Mouse (Mus musculus) thymus, postnatal 14 days (tissue): ENCODE measurements at regions not wholly inside any gene's neighbourhood (a gene's known extent, or its start where the extent isn't known, plus 50 kb on each side); places are given as distances from the start of the nearest gene placed in this dataset.

Experiments
- DNase-seq: peaks from one replicate; pipeline ENCODE4 v3.0.0; 2021

DNA sequence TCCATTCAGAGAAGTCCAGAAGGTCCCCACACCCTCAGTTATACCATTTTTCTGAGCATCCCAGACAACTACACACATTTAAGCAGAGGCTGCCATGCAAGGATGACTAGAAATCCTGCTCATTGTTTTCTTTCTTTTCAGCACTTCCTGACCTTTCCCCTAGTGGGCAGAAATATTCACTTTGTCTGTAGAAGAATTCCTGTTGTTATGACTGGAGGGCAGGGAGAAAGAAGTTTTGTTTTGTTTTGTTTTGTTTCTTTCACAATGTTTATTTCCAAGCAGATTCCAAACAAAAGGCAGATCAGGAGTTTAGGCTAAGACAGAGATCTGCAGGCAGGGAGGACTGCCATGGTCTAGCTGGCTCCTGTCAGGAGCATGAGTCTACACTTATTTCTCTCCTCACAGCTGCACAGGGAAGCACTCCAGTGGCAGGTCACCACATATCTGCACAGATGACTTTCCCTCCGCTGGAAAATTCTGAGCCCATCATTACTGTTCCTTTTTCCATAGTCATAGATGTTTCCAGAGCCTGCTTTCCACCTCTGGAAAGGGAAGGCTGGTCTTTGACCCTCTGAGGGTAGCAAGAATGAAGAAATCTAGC lies 182.5 kb upstream of the Dyrk2 start:
- DNase-seq, result no peak

DNA sequence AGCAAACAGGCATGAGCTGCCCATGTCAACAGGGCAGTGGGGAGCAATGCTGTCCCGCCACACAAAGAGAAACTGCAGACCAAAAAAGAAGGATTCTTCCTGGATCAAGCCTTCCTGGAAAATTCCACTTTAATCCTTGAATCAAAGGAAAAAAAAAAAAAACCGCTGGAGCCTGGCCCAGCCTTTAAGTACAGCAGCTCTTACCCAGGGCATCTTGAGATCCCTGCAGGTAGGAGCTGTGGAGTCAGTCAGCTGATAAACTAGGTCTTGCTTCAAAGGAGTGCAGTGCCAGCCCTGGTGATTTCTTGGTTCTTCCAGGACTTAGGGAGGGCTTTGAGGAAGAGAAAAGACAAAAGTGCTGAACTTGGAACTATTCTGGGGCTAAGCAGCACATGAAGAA lies 181.6 kb upstream of the Dyrk2 start:
- no peak for DNase-seq

DNA sequence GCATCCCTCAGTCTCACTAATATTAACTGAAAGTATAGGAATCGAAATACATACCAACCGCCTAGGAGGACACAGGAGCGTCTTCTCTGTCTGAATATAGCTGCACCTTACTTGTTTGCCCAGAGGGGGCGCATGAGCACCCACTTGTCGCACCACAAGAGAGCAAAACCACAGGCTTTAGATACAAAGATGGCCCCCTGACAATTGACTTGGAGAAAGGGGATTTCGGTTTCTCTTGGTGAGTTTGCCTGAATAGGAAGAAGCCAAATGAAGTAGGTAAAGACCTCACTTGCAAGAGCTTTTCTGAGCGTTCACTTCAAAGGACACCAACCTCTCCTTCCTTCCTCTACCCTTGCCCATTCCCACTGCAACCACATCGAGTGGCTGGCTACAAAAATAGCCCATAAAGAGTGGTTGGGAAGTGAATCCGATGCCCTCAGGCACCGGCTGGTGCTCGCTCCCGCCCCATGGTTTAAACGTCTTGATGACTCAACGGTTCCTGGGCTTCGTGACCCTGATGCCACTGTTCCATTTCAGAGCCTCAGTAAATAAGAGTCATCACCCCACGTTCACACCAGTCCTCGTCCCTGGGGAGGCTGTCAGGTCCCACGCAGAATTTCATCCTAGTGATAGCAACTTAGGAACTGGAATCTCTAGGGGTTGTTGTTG lies 180.1 kb upstream of the Dyrk2 start:
- DNase-seq, result peak; percentile 60

DNA sequence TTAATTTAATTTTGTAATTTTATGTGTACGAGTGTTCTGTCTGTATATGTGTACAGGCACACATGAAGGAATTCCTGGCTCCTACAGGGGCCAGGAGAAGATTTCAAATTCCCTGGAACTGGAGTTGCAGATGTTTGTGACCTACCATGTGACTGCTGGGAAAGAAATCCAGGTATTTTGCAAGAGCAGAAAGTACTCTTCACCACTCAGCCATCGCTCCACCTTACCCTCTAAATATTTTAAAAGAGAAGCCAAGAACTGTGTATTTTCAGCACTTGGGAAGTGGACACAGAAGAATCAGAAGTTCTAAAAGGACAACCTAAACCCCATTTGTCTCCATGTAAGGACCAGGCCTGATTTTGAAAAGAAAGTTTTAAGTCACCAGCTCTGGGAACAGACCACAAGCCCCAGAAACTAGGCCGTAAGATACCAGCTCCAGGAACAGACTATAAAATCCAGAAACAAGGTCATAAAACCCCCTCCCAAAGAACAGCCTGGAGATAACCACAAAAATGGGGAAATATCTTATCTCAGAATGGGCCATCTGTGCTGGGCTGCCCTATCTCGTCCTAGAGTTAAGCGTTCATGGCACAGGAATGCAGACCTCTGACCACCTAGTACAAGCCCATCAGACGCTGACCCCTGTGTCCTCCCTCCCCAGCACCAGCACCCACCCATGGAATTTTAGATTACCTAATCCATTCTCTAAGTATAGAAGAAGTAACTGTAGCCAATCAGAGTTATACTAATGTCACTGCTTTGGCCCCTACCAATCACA lies 178.8 kb upstream of the Dyrk2 start:
- no peak for DNase-seq

DNA sequence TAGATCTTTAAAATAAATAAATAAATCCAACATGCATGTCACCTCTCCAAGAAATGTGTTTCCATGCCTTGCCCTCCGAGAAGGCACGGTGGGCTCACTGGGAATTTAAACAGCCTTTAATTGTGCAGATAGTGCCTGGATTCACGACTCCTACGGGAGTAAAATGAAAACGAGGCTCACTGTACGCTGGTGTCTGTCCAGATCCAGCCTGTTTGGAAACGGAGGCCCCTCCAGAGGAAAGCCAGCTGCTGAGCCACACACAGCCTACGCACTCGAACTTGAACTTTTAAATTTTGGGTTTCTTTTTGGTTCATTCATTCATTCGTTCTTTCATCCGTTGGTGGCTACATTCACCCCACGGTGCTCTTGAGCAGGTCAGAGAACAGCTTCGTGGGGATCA lies 175.1 kb upstream of the Dyrk2 start:
- DNase-seq, result no peak

DNA sequence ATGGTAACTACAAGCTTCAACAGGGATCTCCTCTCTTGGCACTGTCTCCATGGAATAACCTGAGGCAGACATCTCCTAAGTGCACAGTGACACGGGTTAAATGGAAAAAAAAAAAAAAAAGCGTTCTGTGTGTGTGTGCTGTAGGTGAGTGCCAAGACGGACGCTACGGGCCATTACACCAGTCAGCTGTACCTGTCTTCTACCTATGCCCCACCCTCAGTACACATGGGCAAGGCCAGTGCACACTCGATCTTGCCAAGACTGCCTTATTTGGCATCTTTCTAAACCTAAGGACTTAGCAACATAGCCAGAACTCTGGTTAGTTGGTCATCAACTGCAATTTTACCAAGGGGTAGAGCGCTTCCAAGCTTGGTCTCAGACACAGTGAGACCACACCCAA lies 173.1 kb upstream of the Dyrk2 start:
- DNase-seq, result no peak

DNA sequence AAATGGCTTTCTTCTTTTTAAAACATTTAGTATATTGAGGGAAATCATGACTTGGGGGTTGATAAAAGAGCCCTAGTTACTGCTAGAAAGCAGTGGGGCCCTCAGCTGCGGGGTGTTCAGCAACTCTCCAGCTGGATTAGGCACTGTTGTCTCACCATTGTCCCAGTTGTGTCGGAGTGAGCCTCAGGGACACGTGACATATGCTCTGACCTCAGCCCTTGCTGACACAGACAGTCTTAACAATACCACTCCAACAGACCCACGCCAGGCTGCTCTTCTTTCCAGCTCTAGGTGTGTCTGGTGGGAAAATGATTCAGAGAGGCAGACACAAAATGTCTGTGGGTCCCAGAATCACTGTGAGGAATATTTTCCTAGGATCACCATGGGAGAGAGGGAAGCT lies 170.2 kb upstream of the Dyrk2 start:
- DNase-seq, result no peak

DNA sequence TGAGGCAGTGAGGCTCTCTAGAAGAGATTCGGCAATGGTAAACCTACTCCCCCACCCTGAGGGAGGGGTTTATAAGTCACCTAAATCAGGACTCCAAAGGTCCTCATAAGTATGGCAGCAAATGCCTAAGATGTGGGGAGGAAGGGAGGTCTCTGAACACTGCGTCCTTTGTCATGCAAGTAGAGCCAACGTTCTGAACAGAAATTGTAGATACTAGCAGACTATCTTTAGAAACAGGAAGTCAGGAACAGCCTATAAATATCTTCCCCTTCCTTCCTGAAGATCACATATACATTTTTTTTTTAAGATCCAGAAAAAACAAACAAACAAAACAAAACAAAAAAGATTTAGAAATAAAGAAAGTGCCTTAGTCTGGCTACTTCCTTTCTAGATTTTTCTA lies 169.7 kb upstream of the Dyrk2 start:
- DNase-seq, result peak; percentile 28

DNA sequence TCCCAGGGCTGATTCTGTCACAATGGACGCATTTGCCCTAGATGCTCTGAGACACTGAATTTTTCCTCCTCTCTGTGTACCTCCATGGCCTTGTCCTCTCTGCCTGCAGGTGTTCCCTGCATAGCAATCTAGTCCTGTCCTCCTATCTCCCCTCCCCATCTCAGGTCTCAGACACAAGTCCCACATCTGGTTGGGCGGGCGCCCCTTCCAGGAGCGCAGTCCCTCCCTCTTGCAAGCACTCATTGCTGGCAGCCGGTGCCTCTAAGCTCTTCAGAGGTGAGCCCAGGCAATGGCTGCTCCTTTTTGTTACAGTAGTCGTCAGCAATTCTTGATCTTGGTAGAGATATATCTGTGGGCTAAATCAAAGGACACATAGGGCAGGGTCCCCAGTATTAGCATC lies 169.0 kb upstream of the Dyrk2 start:
- DNase-seq, result peak; percentile 74

DNA sequence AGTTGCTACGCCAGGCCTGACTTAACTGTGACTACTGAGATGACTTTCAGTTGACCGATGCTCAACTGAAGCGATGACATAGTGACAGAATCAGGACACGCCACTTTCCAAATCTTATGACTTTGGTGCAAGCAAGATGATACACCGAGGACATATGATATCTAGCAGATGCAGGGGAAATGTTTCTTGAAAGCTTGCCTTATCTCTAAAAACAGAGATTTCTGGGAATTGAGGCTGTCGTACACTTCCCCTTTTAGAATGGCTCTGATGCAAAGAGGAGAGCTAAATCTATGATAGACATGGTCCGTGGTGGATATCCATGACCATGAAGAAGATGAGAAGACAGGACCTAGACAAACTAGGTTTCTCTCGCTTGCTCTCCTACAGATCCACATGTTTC lies 167.8 kb upstream of the Dyrk2 start:
- no peak for DNase-seq

DNA sequence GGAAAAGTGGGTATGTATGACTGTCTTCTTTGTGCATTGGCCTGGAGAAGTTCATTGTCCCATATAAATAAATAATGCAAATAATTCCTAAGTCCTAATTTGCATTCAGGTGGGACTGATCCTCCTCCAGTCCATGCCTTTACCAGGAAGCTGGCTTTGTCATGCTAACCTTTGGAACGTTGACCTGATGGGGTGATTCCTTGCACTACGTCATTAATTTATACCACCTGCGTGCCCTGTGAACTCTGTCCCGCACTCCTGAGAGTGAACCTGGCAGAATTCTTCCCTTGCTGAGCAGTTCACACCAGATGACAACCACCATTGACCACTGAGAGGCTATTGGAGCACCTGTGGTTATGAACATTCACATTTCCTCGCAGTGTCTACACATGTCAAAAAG lies 165.9 kb upstream of the Dyrk2 start:
- DNase-seq, result no peak

DNA sequence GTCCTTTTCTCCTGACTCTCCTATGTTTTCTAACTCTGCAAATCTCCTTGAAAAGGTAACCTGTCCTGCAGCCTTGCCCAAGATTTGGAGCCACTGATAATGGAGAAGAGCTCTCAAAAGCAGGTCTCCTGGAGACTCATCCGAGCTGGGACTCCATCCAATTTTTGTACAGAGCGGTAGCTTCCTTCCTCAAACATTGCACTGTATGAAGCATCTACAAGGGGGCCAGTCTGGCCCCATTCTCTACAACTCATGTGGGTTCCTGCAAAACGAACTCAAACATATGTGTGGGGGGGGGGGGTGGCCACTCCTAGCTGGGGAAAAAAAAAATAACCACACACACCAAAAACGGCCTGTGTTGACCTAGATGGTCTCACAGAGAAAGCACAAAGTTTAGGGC lies 164.4 kb upstream of the Dyrk2 start:
- DNase-seq, result no peak

DNA sequence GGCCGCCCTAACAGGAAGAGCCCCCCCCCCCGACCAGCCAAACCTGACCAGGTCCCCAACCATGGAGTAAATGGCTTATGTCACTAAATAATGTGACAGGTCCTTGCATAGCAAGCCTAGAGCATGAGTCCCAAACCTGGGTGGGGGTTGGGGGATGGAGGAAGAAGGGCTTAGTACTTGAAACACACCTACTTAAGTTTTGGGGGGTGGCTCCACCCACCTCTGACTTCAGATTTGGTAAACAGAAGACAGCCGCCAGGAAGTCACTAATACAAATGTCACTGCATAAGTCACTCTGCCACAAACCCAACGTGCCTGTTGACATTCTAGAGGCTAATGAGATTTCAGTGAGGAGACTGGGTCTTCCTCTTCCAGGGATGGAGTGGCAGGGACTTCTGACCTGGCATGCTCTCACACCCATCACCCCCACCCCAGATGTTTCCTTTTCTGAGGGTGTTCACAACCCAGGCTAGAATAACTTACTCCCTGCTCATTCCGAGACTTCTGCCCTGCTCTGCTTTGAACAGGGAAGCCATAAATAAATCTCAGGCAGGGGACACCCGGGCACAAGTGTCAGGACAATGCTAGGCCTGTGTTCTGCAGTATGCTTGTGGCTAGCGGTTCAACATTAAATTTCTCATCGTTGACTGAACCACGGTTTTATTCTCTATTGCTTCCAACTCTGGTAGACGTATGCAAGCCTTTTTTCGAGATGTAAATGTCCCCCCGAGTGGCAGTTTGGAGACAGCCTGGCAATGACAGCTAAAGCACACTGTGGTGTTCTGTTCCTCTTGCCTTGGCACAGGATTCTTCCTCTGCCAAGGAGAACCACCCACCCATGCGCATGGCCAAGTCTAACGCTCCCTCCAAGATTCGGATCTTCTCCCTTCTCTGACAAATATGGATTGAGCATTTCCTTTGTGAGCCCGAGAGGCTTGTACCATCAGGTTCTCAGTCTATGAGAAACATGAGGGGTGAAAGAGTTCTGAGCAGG lies 161.6 kb upstream of the Dyrk2 start:
- DNase-seq, result peak; percentile 58

DNA sequence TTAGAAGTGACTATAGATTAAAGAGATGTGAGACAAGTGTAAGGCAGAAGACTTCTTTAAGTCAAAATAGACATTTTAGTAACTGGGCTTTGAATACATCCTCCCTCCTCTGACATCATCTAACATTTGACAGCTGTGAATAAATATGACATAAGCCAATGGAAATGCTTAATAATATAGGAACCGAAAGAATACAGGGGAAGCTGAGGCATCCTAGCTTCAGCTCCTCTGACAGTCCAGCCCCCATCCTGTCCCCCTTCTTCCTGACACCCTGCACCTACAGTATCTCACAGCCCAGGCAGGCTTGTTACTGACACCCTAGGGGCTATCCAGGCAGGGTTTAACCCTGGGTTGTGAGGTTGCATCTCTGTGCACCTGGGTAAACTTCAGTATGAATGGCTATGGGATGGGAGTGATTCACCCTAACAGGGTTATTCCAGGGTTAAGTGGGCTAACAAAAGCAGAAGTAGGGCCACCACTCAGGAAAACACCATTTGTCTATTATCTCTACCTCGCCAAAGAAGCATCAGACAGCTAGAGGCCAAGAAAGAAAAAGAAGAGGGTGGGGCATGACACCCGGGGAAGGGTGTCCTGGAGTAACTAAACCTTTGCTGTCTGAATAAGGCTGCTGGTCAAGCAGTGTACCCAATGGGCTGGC lies 158.6 kb upstream of the Dyrk2 start:
- no peak for DNase-seq

DNA sequence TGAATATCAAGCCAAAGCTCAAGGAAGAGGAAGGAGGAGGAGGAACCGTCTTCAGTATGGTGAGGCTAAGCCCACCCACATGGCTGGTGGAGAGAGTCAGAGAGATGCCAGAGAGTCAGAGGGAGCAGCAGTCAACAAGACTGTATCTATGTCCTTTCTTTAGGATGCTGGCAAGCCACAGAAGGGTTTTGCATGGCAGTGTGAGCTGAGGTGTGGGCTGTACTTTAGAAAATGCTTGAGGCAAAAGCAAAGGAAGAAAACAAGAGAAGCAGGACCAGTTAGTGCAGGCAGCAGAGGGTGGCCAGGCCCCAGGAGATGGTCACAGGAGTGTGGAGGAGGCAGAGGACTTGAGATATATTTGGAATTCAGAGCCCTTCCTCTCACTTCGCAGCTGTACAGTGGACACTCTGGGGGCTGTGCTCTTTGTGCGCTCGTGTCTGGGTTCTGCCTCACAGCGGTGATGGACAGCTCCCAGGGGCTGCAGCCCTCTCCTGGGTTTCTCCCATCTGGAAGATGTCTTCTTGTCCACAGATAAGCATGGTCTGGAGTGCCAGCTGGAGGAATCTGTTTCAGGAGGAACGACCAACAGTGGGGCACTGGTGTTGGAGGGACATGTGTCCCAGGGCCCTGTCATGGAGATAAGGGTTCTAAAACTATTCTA lies 157.4 kb upstream of the Dyrk2 start:
- DNase-seq, result no peak

DNA sequence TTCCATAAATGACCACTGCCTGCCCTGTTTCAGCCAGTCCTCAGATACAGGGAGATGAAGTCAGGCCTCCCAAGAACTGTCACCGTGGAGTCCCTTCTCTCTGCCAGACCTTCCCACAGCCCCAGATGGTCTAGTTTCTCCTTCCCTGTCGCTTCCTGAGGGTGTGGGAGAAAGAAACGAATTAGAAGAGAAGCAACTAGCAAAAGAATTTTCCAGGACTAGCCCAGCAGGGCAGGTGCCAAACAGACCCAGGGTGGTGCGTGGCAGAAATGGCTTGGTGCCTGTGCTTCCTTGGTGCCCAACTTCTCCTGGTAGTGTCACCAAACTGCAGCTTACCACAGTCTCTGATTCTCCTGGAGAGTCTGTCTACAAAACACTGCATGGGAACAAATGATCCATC lies 156.3 kb upstream of the Dyrk2 start:
- no peak for DNase-seq

DNA sequence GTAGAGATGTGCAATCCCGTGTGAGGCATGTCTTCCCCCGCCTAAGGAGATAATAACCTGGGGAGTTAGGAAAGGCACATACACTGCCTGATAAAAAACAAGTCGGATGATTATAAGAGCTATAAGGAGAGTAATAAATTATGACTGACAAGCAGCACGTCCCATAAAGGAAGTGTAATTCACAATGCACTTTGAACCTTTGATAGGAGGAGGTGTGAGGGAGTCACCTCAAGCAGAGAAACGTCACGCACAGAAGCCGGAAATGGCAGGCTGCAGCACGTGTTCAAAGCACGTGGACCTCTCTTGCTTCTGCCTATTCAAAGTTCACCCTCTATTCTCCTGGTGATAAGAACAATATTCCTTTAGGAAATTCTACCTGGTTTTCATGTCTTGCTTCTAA lies 154.4 kb upstream of the Dyrk2 start:
- DNase-seq, result no peak

DNA sequence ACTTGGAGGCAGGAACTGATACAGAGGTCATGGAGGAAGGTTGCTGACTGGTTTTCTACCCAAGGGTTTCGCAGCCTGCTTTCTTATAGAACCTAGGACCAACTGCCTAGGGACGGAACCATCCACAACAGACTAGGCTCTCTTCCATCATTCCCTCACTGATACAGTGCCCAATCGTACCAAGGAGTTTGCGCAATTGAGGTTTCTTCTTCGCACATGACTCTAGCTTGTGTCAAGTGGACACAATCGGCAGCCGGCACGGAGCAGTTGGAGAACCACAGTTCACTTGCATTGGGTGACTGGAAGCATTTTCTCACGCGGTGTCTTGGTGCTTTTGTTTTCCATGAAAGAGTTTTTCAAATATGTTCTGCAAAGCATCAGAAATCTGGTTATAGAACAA lies 149.1 kb upstream of the Dyrk2 start:
- DNase-seq, result no peak

DNA sequence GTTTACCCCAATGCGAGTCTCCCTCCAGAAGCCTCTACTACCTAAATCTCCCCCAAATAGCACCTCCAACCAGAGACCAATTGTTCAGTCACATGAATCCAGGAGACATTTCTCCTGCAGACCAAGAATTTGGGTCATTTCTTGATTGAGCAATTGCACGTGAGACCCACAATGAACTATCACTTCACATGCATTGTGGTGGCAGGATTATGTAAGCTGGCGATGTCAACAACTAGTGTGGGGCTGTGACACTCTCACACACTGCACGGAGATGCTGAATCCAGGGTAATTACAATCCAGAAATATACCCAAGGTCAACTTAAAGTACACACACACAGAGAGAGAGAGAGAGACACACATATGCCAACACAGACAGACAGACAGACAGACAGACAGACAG lies 148.5 kb upstream of the Dyrk2 start:
- no peak for DNase-seq

DNA sequence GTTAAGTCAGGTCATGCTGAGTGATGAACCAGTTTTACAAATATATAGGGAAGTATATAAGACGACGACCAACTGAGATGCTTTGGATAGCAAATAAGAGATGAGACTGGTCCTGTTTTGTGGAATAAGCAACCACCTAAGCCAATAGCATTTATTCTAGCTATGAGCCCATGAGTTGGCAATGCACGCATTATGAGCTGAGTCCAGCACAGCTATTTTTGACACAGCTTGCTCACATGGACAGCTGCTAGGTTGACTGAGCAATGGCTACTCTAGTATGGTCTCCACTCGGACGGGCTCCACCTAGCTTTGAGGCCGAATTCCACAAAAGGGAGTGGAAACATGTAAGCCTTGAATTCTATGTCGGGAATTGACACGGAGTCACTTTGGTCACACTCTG lies 146.1 kb upstream of the Dyrk2 start:
- no peak for DNase-seq

DNA sequence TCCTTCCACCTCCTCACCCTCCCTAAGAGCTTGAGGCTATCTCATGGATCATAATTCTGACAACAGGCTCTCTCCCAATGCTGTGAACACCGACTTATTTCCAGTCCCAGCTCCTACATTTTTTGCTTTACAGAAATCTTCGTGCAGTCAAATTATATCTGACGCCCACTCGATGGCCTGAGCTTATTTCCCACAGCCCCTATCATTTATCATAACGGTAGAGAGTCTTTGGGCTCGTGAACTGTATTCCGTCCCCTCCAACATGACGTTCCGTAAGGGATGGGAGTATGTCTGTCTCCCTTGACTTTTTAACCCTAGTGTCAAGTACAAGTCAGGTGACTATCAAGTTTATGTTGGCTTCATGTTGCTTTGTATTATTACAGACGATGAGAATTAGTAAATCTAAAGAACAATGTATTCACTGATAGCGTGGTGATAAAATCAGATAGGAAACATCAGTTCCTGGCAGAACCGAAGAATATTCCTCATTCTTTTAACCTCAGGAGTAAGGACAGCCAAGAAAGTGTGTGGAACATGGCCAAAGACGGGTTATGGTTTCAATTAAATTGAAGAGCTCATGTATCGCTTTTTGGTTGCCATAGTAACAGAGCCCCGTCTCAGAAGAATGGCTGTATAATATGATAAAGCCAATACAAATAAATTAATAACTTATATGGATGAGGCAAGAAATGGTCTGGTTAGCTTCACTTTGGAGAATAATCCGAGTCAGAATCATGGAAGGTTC lies 145.5 kb upstream of the Dyrk2 start:
- DNase-seq, result no peak
